Mouse (Mus musculus) C2C12 (cell line): ENCODE measurements around the gene Tcte2. TPM values are rescaled to one million over a fixed set of nuclear protein-coding genes. Genes with fewer than 3 reads are reported as not detected.

ENCODE experiments used
- H3K27me3 ChIP-seq: one replicate; pipeline ENCODE4 v1.6.1; 2011; ENCODE audit not compliant: control insufficient read depth, insufficient read depth, insufficient read length
- H3K36me3 ChIP-seq: one replicate; pipeline ENCODE4 v1.6.1; 2011; ENCODE audit not compliant: control insufficient read depth, insufficient read depth
- H3K4me3 ChIP-seq: one replicate; pipeline ENCODE4 v1.5.1; 2011; ENCODE audit warnings: mild to moderate bottlenecking, control low read depth; ENCODE audit not compliant: poor library complexity, insufficient read depth, severe bottlenecking
- H3K79me2 ChIP-seq: one replicate; pipeline ENCODE4 v1.6.1; 2011; ENCODE audit not compliant: control insufficient read depth, insufficient read depth
- H3K79me3 ChIP-seq: one replicate; pipeline ENCODE4 v1.6.1; 2011; ENCODE audit warnings: low read depth, control low read depth
- H3ac ChIP-seq: one replicate; pipeline ENCODE3; 2011; ENCODE audit warnings: low read depth; ENCODE audit not compliant: control insufficient read depth, insufficient read length
- CEBPB ChIP-seq: IDR thresholded peaks from one replicate; pipeline ENCODE4 v1.6.1; 2011; ENCODE audit warnings: low read depth, mild to moderate bottlenecking, control low read depth, moderate library complexity
- CTCF ChIP-seq: IDR thresholded peaks from one replicate; pipeline ENCODE4 v1.5.1; 2011; ENCODE audit not compliant: control insufficient read depth, insufficient read depth, insufficient read length
- FOSL1 ChIP-seq: IDR thresholded peaks from one replicate; pipeline ENCODE4 v1.8.0; 2011; ENCODE audit warnings: mild to moderate bottlenecking, low read length; ENCODE audit not compliant: poor library complexity, insufficient read depth, severe bottlenecking
- MAX ChIP-seq: IDR thresholded peaks from one replicate; pipeline ENCODE4 v1.6.1; 2011; ENCODE audit warnings: mild to moderate bottlenecking, control low read depth
- MYOD1 ChIP-seq: IDR thresholded peaks from one replicate; pipeline ENCODE4 v1.6.1; 2011; ENCODE audit warnings: low read depth; ENCODE audit not compliant: control insufficient read depth, insufficient read length
- MYOG ChIP-seq: IDR thresholded peaks from one replicate; pipeline ENCODE4 v1.6.1; 2011; ENCODE audit not compliant: control insufficient read depth, insufficient read length; ENCODE audit errors: extremely low read depth
- USF1 ChIP-seq: IDR thresholded peaks from one replicate; pipeline ENCODE4 v1.6.1; 2011; ENCODE audit warnings: low read depth, mild to moderate bottlenecking, control low read depth, moderate library complexity
- polyA plus RNA-seq: library from polyadenylated mRNA; unstranded; fragments of >200 nt; fragmentation: generic; extraction: Trizol; gene quantifications from one replicate; pipeline ENCODE4 v1.2.1, GENCODE M21; 2012; ENCODE audit warnings: missing spikeins

Gene Tcte2
- polyA plus RNA-seq, 1 experiment = 0.44 TPM

DNA sequence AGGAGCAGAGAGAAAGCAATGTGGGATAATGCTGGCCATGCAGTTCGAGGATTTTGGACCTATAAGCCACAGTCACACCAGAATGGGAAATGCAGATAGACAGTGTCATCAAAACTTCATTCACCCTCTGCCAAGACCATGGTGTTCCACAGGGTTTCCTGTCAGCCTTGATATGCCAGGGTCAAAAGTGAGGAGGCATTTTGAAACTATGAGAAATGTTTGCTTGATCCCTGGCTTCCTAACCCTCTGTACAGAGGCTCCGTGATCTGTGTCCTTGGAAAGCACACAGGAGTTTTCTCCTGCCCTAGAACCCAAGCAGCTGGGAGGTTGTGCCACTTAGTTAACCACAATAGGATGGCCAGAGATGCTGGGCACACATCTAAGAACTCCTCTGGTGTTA lies 40.3 kb downstream of the Tcte2 start:
- Histone ChIP-seq H3ac (no peak overlapping the region), H3K4me3 (no peak overlapping the region), H3K27me3 (no peaks in the 10 kb centered on the region), H3K36me3 (no peaks in the 10 kb centered on the region), H3K79me2 (no peaks in the 10 kb centered on the region), H3K79me3 (no peaks in the 10 kb centered on the region)
- TF ChIP-seq CEBPB (no peak), MYOG (no peak), USF1 (no peak), MYOD1 (no peak), MAX (no peak), FOSL1 (no peak), CTCF (no peak)

DNA sequence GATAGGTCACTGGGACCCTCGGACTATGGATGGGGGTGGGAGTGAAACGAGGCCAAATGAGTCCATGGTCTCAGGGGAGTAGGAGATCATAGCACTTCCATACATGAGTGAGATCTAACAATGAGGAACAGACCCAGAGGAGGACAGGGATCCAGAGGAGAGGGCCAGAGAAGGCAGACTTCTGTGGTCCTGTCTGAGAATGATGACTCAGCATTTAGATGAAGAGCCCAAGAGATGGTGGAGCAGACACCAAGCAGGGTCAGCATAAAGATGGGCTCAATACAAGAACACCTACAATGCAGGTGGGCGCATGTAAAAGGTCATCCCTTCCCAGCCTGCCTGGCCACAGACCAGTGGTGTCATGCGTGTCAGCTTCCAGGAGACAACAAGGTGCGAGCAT lies 41.4 kb downstream of the Tcte2 start:
- Histone ChIP-seq H3ac (no peak overlapping the region), H3K27me3 (no peaks in the 10 kb centered on the region), H3K4me3 (no peak overlapping the region), H3K79me2 (no peaks in the 10 kb centered on the region), H3K79me3 (no peaks in the 10 kb centered on the region), H3K36me3 (no peaks in the 10 kb centered on the region)
- TF ChIP-seq CEBPB (no peak), FOSL1 (no peak), CTCF (no peak), MYOD1 (no peak), MAX (no peak), USF1 (no peak), MYOG (no peak)

DNA sequence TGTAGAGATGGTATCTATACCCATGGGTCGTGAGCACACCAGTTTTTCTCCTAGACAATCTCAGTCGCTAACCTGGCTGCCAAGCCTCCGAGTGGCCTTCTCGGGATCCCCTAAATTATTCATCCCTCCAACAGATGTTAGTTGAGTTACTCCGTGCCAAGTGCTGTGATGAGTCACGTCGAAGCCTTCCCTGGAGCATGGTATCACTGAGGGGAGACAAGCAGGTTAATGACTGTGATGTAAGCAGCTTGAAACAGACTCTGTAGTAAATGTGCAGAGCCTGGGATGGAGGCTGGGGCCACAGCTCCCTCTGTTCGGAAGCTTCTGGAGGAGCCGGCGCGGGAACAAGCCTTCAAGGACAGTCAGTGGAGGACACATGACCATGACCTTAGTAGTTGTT lies 44.2 kb downstream of the Tcte2 start:
- Histone ChIP-seq H3ac (no peak overlapping the region), H3K36me3 (no peaks in the 10 kb centered on the region), H3K4me3 (no peak overlapping the region), H3K79me2 (no peaks in the 10 kb centered on the region), H3K27me3 (no peaks in the 10 kb centered on the region), H3K79me3 (no peaks in the 10 kb centered on the region)
- TF ChIP-seq MYOG = no peak
- TF ChIP-seq FOSL1 = peak; percentile 70
- no peak for TF ChIP-seq CEBPB
- TF ChIP-seq MAX = peak; percentile 48
- TF ChIP-seq MYOD1 = peak; percentile 65
- TF ChIP-seq CTCF = no peak
- no peak for TF ChIP-seq USF1

DNA sequence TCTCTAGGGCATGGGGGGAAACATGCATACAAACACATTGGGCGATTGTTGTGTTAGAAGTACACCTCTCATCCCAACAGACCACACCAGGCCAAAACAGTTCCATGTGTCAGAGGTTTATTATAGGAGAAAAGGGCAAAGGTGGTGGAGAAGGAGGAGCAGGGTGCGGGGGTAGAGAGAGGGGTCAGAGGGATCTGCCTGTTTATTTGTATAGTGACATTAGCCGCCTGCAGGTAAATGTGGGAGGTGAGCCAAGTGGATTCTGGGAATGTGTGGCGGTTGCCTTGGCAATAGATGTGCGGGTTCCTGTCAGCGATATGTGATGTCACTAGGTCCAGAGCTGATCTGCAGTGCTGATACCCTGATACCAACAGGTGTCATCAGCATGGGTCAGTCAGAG lies 45.3 kb downstream of the Tcte2 start:
- no peak for TF ChIP-seq MYOG
- no peak for TF ChIP-seq CTCF
- TF ChIP-seq FOSL1 = no peak
- TF ChIP-seq CEBPB = no peak
- no peak for TF ChIP-seq MYOD1
- TF ChIP-seq MAX = no peak
- TF ChIP-seq USF1 = no peak
- H3K79me3 ChIP-seq = no peaks in the 10 kb centered on the region

DNA sequence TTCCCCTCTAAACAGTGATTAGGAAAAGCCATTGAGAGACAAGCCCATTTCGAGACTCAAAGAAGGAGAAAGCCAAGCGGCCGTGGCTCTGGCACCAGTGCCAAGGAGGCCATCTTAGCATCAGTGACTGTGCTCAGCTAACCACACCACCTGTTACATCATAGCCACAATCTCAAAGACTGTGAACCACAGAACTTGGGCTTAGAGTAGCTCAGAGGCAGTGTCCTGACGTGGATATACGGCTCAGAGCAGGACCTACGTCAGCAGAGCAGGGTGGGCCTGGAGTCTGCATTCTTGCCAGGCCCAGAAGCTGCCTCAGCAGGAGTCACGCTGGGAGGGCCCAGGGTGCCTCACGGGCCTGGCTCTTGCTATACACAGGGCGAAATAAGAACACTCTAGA lies 46.1 kb downstream of the Tcte2 start:
- H3K4me3 ChIP-seq = no peak overlapping the region
- no peak overlapping the region for H3ac ChIP-seq
- no peaks in the 10 kb centered on the region for H3K36me3 ChIP-seq
- H3K27me3 ChIP-seq = no peaks in the 10 kb centered on the region
- H3K79me3 ChIP-seq = no peaks in the 10 kb centered on the region
- TF ChIP-seq MAX (no peak), MYOD1 (peak; percentile 94), CEBPB (peak; percentile 35)
- no peaks in the 10 kb centered on the region for H3K79me2 ChIP-seq

More for the DNA sequence above, 45.3 kb downstream of the Tcte2 start:
- H3ac ChIP-seq = no peak overlapping the region
- H3K27me3 ChIP-seq = no peaks in the 10 kb centered on the region
- H3K79me2 ChIP-seq = no peaks in the 10 kb centered on the region
- H3K36me3 ChIP-seq = no peaks in the 10 kb centered on the region
- H3K4me3 ChIP-seq = no peak overlapping the region

DNA sequence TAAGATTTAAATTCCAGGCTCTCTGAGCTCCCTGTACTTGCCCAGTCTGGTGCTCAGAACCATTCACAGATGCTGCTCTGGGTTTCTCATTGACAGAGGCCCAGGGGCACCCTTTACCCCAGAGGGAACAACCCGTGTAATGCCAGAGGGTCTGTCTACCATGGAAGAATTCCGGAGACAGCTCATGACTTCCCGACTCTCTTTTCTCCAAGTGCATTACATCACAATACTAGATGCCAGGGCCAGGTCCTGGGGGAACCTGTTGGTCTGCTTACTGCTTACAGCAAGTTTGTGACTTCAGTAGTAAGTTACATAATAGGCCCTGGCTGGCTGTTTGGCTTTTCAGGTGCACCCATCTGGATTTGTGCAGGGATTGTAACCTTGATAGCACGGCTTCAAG lies 47.0 kb downstream of the Tcte2 start:
- H3K27me3 ChIP-seq = no peaks in the 10 kb centered on the region
- H3K4me3 ChIP-seq = no peak overlapping the region
- H3ac ChIP-seq = no peak overlapping the region
- no peak for TF ChIP-seq CTCF
- TF ChIP-seq FOSL1 = no peak
- no peak for TF ChIP-seq MYOD1
- TF ChIP-seq MAX = no peak
- TF ChIP-seq USF1 = no peak
- no peak for TF ChIP-seq CEBPB
- no peak for TF ChIP-seq MYOG
- H3K79me3 ChIP-seq = no peaks in the 10 kb centered on the region
- H3K79me2 ChIP-seq = no peaks in the 10 kb centered on the region
- H3K36me3 ChIP-seq = no peaks in the 10 kb centered on the region
